Mouse (Mus musculus) pancreas, adult 10 weeks (tissue): Measurements from ENCODE around the gene Gtpbp8. TPM values are rescaled to one million over a fixed set of nuclear protein-coding genes. Genes with fewer than 3 reads are reported as not detected.

Experiments used
- polyA plus RNA-seq: library from polyadenylated mRNA; stranded (reverse); fragments of 350-450 nt; fragmentation: Illumina TruSeq; extraction: RNeasy Lipid Tissue Mini Kit (QIAGEN cat#74804); gene quantifications from one replicate; pipeline ENCODE4 v1.2.3, GENCODE M21; 2015; ENCODE audit warnings: low read depth, low replicate concordance; ENCODE audit not compliant: insufficient read depth

Gtpbp8 gene
- 4.7 TPM for polyA plus RNA-seq

DNA sequence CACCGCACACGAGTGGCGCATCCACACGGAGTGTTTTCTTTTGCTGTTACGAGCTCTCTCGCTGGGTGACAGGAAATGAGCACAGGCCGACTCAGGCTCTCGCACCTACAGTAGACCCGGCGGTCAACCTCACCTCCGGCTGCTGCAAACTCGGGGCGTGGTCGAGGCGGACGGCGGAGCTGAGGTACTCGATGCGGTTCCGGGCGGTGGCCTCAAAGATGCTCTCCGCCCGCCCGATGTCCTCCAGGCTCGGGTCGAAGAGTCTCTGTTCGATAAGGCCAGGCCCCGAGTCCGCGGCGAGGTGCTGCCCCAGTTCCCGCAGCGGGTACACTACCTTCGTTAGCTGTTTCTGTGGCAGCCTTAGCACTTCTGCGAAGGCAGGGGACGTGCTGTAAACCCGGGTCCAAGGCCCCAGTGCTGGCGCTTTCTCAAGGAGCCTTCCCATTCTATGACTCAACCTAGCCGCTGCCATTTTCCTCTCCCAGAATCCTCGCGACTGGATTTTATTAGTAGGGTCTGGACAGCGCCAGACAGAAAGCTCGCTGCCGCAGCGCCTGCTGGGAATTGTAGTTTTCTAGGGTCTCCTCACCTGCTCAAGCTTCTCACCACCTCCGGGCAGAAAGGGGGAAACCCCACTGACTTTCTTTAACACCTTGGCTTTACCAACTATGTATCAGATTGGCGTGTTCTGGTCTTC lies at the start of gene Gtpbp8:
Gene Gtpbp8, minus strand, starts transcription at position 498 of the 697 bp plus-strand sequence.

DNA sequence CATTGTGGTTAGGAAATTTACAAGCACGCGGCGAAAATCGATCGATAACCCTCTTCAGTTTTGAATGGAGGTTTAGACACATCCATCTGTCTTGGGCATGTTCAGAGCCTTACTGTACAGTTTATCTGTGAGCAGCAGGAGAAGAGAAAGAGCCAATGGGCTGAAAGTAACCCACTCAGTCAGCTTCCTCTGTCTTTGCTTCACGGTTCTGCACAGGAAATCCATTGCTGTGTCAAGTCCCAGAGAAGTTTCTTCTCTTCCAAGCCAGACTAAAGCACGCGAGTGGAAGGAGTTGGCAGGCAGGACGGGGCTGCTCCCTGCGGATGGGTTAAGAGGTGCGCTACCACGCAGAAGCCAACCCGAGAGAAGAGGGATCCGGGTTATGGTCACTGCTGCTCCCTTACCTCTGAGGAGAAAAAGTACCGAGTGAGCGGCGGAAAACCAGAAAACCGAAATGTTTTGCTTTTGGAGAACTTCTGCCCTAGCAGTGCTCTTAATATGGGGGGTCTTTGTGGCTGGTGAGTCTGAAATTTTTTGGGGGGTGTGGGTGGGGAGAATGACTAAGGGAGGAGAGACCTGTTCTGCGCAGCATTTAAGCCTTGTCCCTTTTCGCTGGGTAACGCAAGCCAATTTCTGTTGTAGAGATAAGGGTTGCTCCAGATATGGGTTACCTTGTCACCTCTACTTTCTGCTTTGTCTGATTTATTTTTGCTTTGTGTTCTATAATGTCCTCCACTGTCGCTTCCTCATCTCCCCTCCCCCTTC lies 19.6 kb upstream of the Gtpbp8 start, which contains the start of gene Cd200r1:
Gene Cd200r1, plus strand, starts transcription at position 182 of the 765 bp plus-strand sequence.

GRCm38 (mm10) chr16:44724083-44724787 lies 21.9 kb downstream of the Gtpbp8 start, which contains the start of gene Nepro:
Gene Nepro, plus strand, starts transcription at chr16:44724301.

Other genes starting within 250 kb of the Gtpbp8 start
- 4.6 TPM for gene Boc, start 187.5 kb downstream of the Gtpbp8 start, polyA plus RNA-seq
- gene Nepro, start 22.1 kb downstream of the Gtpbp8 start, polyA plus RNA-seq, result 1.7 TPM
- gene Cd200r1, start 19.4 kb upstream of the Gtpbp8 start, polyA plus RNA-seq, result not detected
- gene Cd200r4, start 65.4 kb upstream of the Gtpbp8 start, polyA plus RNA-seq, result not detected
- gene Cd200r2, start 120.7 kb upstream of the Gtpbp8 start, polyA plus RNA-seq, result not detected
- gene Cd200r3, start 197.3 kb upstream of the Gtpbp8 start, polyA plus RNA-seq, result not detected